Mouse (Mus musculus): ENCODE results near the gene Cd81. TPM values are rescaled to one million over a fixed set of nuclear protein-coding genes. Genes with fewer than 3 reads are reported as not detected.

Cd81 gene
- polyA plus RNA-seq, 1 experiment from 2014 or later = 282 TPM

- Histone ChIP-seq H3K27me3 (ENCODE audit: control insufficient read depth, insufficient read depth, low read length) (no peaks in the 10 kb centered on the region), H3K4me1 (ENCODE audit: control insufficient read depth, insufficient read depth, low read length) (0 out of 2 replicates have a peak, but pooled peaks cover 3% of the 10 kb centered on the region), H3K4me3 (ENCODE audit: low read depth, low read length) (no peak overlapping the region), H3K36me3 (ENCODE audit: control insufficient read depth, insufficient read depth, low read length) (no peaks in the 10 kb centered on the region), H3K27ac (ENCODE audit: low read depth, low read length) (no peak overlapping the region), H3K9me3 (ENCODE audit: control insufficient read depth, low read length) (no peaks in the 10 kb centered on the region), H3K4me2 (ENCODE audit: low read depth) (no peak overlapping the region), H3K9ac (ENCODE audit: low read length) (no peak overlapping the region)
- DNase-seq (ENCODE audit: low spot score) (peak; percentile 7), ATAC-seq (ENCODE audit: insufficient read depth, low FRiP score, low TSS enrichment) (no peak)
Measured at GRCm38 (mm10) chr7:143114773-143115172, 62.2 kb downstream of the Cd81 start.

- 88% methylated on average over 5 of the region's 5 CpGs for WGBS
- no peaks in the 10 kb centered on the region for H3K36me3 ChIP-seq (ENCODE audit: control insufficient read depth, insufficient read depth, low read length)
- H3K4me1 ChIP-seq (ENCODE audit: control insufficient read depth, insufficient read depth, low read length) = peaks cover 10% of the 10 kb centered on the region; the same call in 1 of the 2 replicates
- H3K9ac ChIP-seq (ENCODE audit: low read length) = no peak overlapping the region
- DNase-seq (ENCODE audit: low spot score) (no peak), ATAC-seq (ENCODE audit: insufficient read depth, low FRiP score, low TSS enrichment) (no peak)
- no peaks in the 10 kb centered on the region for H3K9me3 ChIP-seq (ENCODE audit: control insufficient read depth, low read length)
- no peak overlapping the region for H3K4me3 ChIP-seq (ENCODE audit: low read depth, low read length)
- H3K27me3 ChIP-seq (ENCODE audit: control insufficient read depth, insufficient read depth, low read length) = no peaks in the 10 kb centered on the region
- H3K27ac ChIP-seq (ENCODE audit: low read depth, low read length) = no peak overlapping the region
- H3K4me2 ChIP-seq (ENCODE audit: low read depth) = no peak overlapping the region
Measured at GRCm38 (mm10) chr7:143116521-143116920, 64.0 kb downstream of the Cd81 start.

Other genes with a start within 250 kb of the Cd81 start
- gene Th, start 121.6 kb upstream of the Cd81 start, polyA plus RNA-seq (2014; fragmentation: Nextera tagmentation; extraction: Ambion mirVana) = 9.3 and 11.4 TPM in 2 replicates
- 0.31 and 0.66 TPM in 2 replicates for gene Ascl2, start 83.5 kb upstream of the Cd81 start, polyA plus RNA-seq (2014; fragmentation: Nextera tagmentation; extraction: Ambion mirVana)
- gene Tspan32, start 47.7 kb upstream of the Cd81 start, polyA plus RNA-seq (2014; fragmentation: Nextera tagmentation; extraction: Ambion mirVana) = 4.4 and 4.6 TPM in 2 replicates
- gene Tssc4, start 16.5 kb downstream of the Cd81 start, polyA plus RNA-seq (2014; fragmentation: Nextera tagmentation; extraction: Ambion mirVana) = 68.8 and 70.2 TPM in 2 replicates
- 0.68 and 0.77 TPM in 2 replicates for gene Trpm5, start 41.9 kb downstream of the Cd81 start, polyA plus RNA-seq (2014; fragmentation: Nextera tagmentation; extraction: Ambion mirVana)
- 1.6 and 1.7 TPM in 2 replicates for gene Kcnq1, start 53.6 kb downstream of the Cd81 start, polyA plus RNA-seq (2014; fragmentation: Nextera tagmentation; extraction: Ambion mirVana)

Measured in neural tube, embryonic 11.5 days (tissue).